Mouse (Mus musculus): ENCODE measurements at regions not wholly inside any gene's neighbourhood (a gene's known extent, or its start where the extent isn't known, plus 50 kb on each side); places are given as distances from the start of the nearest gene placed in this dataset.
"Not testable (repeated sequence)": the region's sequence is repeated elsewhere in the genome, so short reads cannot be mapped to it uniquely, and the experiment has no call there.

DNA sequence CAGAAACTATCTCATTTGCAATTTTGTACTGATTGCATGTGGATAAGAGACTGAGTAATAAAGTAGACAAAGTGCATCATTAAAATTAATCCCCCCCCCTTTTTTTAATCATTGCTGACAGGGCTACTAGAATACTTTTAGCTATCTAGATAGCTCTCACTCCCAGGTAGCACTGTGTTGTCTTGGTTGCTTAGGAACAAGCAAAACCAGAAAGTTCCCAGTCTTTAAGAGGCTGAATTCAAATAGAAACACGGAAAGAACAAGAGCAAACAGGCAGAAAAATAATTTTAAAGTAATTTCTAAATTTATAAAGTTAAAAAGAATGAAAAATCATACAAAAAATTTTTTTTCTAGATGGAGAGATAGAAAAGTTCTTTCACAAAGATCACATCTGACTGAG is 65.0 kb upstream of the Rhobtb1 start:
- no peaks in the 10 kb centered on the region for H3K27me3 ChIP-seq (ENCODE audit: control insufficient read depth, insufficient read depth, low read length)
- 79% methylated on average over 1 of the region's 1 CpGs for WGBS
- no peak overlapping the region for H3K27ac ChIP-seq (ENCODE audit: insufficient read depth, low read length)
- TF ChIP-seq POLR2A (IDR thresholded peaks at IDR 0.05; ENCODE audit: borderline replicate concordance, insufficient read depth, low read length) (no peak), CTCF (IDR thresholded peaks at IDR 0.05; ENCODE audit: borderline replicate concordance, insufficient read depth, low read depth, low read length) (no peak)
- H3K4me3 ChIP-seq (replicated peaks; ENCODE audit: insufficient read depth, low read depth, low read length) = no peak overlapping the region
- DNase-seq = no peak
- H3K4me1 ChIP-seq (ENCODE audit: control insufficient read depth, insufficient read depth, low read length) = no peaks in the 10 kb centered on the region

- Histone ChIP-seq H3K4me1 (ENCODE audit: control insufficient read depth, insufficient read depth, low read length) (no peaks in the 10 kb centered on the region), H3K4me3 (replicated peaks; ENCODE audit: insufficient read depth, low read depth, low read length) (no peak overlapping the region), H3K27ac (ENCODE audit: insufficient read depth, low read length) (no peak overlapping the region), H3K27me3 (ENCODE audit: control insufficient read depth, insufficient read depth, low read length) (no peaks in the 10 kb centered on the region)
- TF ChIP-seq POLR2A (IDR thresholded peaks at IDR 0.05; ENCODE audit: borderline replicate concordance, insufficient read depth, low read length) (no peak), CTCF (IDR thresholded peaks at IDR 0.05; ENCODE audit: borderline replicate concordance, insufficient read depth, low read depth, low read length) (no peak)
- WGBS = 81% methylated on average over 3 of the region's 3 CpGs
- no peak for DNase-seq
These were observed 59.4 kb upstream of the Rhobtb1 start for GRCm38 (mm10) chr10:69091872-69092271.

GRCm38 (mm10) chr10:69100021-69100420 is 51.2 kb upstream of the Rhobtb1 start:
- TF ChIP-seq POLR2A (IDR thresholded peaks at IDR 0.05; ENCODE audit: borderline replicate concordance, insufficient read depth, low read length) (no peak), CTCF (IDR thresholded peaks at IDR 0.05; ENCODE audit: borderline replicate concordance, insufficient read depth, low read depth, low read length) (no peak)
- no peak overlapping the region for H3K27ac ChIP-seq (ENCODE audit: insufficient read depth, low read length)
- WGBS = 77% methylated on average over 3 of the region's 3 CpGs

GRCm38 (mm10) chr10:69100742-69101141 is 50.5 kb upstream of the Rhobtb1 start:
- H3K27ac ChIP-seq (ENCODE audit: insufficient read depth, low read length); DNase-seq; H3K4me1 ChIP-seq (ENCODE audit: control insufficient read depth, insufficient read depth, low read length); H3K4me3 ChIP-seq (replicated peaks; ENCODE audit: insufficient read depth, low read depth, low read length); H3K27me3 ChIP-seq (ENCODE audit: control insufficient read depth, insufficient read depth, low read length): not testable (repeated sequence)
- WGBS = 49% methylated on average over 16 of the region's 16 CpGs

More at GRCm38 (mm10) chr10:69100021-69100420, 51.2 kb upstream of the Rhobtb1 start:
- no peaks in the 10 kb centered on the region for H3K4me1 ChIP-seq (ENCODE audit: control insufficient read depth, insufficient read depth, low read length)
- no peak for DNase-seq
- H3K27me3 ChIP-seq (ENCODE audit: control insufficient read depth, insufficient read depth, low read length) = no peaks in the 10 kb centered on the region
- no peak overlapping the region for H3K4me3 ChIP-seq (replicated peaks; ENCODE audit: insufficient read depth, low read depth, low read length)

All from cerebellum, adult 2 months (tissue).